Mouse (Mus musculus) MEL (cell line): ENCODE data around the gene Naa15. TPM values are rescaled to one million over a fixed set of nuclear protein-coding genes. Genes with fewer than 3 reads are reported as not detected.

ENCODE experiments used
- DNase-seq: peaks from one replicate; pipeline ENCODE4 v3.0.0; 2011; ENCODE audit warnings: low read depth, low spot score
- H3K27ac ChIP-seq: 2 replicates; pipeline ENCODE4 v1.5.1; 2012; ENCODE audit warnings: low read depth, mild to moderate bottlenecking, control low read depth, low read length, moderate library complexity; ENCODE audit not compliant: control insufficient read depth
- H3K27me3 ChIP-seq, 2 experiments: fragments of 150-350 bp in 1 of 2; sonication (generic) in 1 of 2; 2 replicates each; pipeline ENCODE4 v1.6.1; 2012; ENCODE audit warnings: low read length in 2 of 2, mild to moderate bottlenecking in 2 of 2, improper control_type of control experiment in 1 of 2, moderate library complexity in 1 of 2; ENCODE audit not compliant: insufficient read depth in 2 of 2, control insufficient read depth in 1 of 2
- H3K36me3 ChIP-seq, 2 experiments: 2 replicates each; pipeline ENCODE4 v1.6.1; 2012 to 2014; ENCODE audit warnings: low read length in 2 of 2, improper control_type of control experiment in 1 of 2, inconsistent platforms in 1 of 2, mild to moderate bottlenecking in 1 of 2; ENCODE audit not compliant: insufficient read depth in 2 of 2, control insufficient read depth in 1 of 2
- H3K4me1 ChIP-seq, 2 experiments: fragments of 150-350 bp in 1 of 2; sonication (generic) in 1 of 2; 2 replicates each; pipeline ENCODE4 v1.6.1; 2012; ENCODE audit warnings: low read length in 2 of 2, improper control_type of control experiment in 1 of 2, mild to moderate bottlenecking in 1 of 2; ENCODE audit not compliant: insufficient read depth in 2 of 2, control insufficient read depth in 1 of 2
- H3K4me3 ChIP-seq, 2 experiments: fragments of 150-350 bp in 1 of 2; sonication (generic) in 1 of 2; 2 replicates each; pipeline ENCODE4 v1.5.1; 2012; ENCODE audit warnings: low read depth in 2 of 2, low read length in 2 of 2, mild to moderate bottlenecking in 2 of 2, moderate library complexity in 2 of 2, control low read depth in 1 of 2, improper control_type of control experiment in 1 of 2; ENCODE audit not compliant: control insufficient read depth in 1 of 2, insufficient read depth in 1 of 2
- H3K79me2 ChIP-seq: 2 replicates; pipeline ENCODE4 v1.6.1; 2012; ENCODE audit warnings: mild to moderate bottlenecking, low read length, moderate library complexity; ENCODE audit not compliant: control insufficient read depth, poor library complexity, insufficient read depth
- H3K9ac ChIP-seq: 2 replicates; pipeline ENCODE4 v1.6.1; 2012; ENCODE audit warnings: low read depth, mild to moderate bottlenecking, control low read depth, low read length, moderate library complexity; ENCODE audit not compliant: control insufficient read depth, poor library complexity, severe bottlenecking
- H3K9me3 ChIP-seq: fragments of 150-350 bp; sonication (generic); replicated peaks from 2 replicates; pipeline ENCODE4 v1.6.1; 2012; ENCODE audit warnings: mild to moderate bottlenecking, low read length, improper control_type of control experiment, moderate library complexity; ENCODE audit not compliant: insufficient read depth
- CTCF ChIP-seq, 3 experiments: IDR thresholded peaks in 2 of 3; conservative IDR thresholded peaks in 1 of 3; 2 replicates each; pipeline ENCODE4 v1.5.1; 2011 to 2012; ENCODE audit warnings: low read length in 3 of 3, low read depth in 2 of 3, mild to moderate bottlenecking in 2 of 3, improper control_type of control experiment in 1 of 3, inconsistent platforms in 1 of 3, mixed read lengths in 1 of 3, moderate library complexity in 1 of 3; ENCODE audit not compliant: control insufficient read depth in 1 of 3, insufficient read depth in 1 of 3, poor library complexity in 1 of 3, severe bottlenecking in 1 of 3
- ETS1 ChIP-seq: IDR thresholded peaks from 2 replicates; pipeline ENCODE4 v1.6.1; 2012; ENCODE audit warnings: low read depth, mild to moderate bottlenecking, inconsistent platforms, low read length, improper control_type of control experiment, moderate library complexity
- GATA1 ChIP-seq: IDR thresholded peaks from 2 replicates; pipeline ENCODE4 v1.6.1; 2011; ENCODE audit warnings: low read depth, low read length, improper control_type of control experiment
- HCFC1 ChIP-seq: IDR thresholded peaks from 2 replicates; pipeline ENCODE4 v1.6.1; 2012; ENCODE audit warnings: low read depth, mild to moderate bottlenecking, inconsistent platforms, low read length, improper control_type of control experiment, moderate library complexity
- KAT2A ChIP-seq: conservative IDR thresholded peaks from 2 replicates; pipeline ENCODE4 v1.6.1; 2012; ENCODE audit warnings: low read depth, low read length, improper control_type of control experiment, inconsistent platforms
- MEF2A ChIP-seq: IDR thresholded peaks from 2 replicates; pipeline ENCODE4 v1.6.1; 2014; ENCODE audit warnings: low read depth, mild to moderate bottlenecking, inconsistent platforms, low read length, improper control_type of control experiment; ENCODE audit not compliant: poor library complexity, insufficient replicate concordance, severe bottlenecking; ENCODE audit errors: extremely low read depth
- MYC ChIP-seq: IDR thresholded peaks from 2 replicates; pipeline ENCODE4 v1.6.1; 2011; ENCODE audit warnings: low read depth, mild to moderate bottlenecking, low read length, improper control_type of control experiment, moderate library complexity
- POLR2A ChIP-seq, 2 experiments: IDR thresholded peaks; 2 replicates each; pipeline ENCODE4 v1.6.1; 2011 to 2012; ENCODE audit warnings: low read length in 2 of 2, mild to moderate bottlenecking in 2 of 2, control low read depth in 1 of 2, improper control_type of control experiment in 1 of 2, low read depth in 1 of 2, moderate library complexity in 1 of 2; ENCODE audit not compliant: control insufficient read depth in 1 of 2, insufficient read depth in 1 of 2, poor library complexity in 1 of 2
- POLR2AphosphoS2 ChIP-seq: IDR thresholded peaks from 2 replicates; pipeline ENCODE4 v1.6.1; 2011; ENCODE audit warnings: low read length, improper control_type of control experiment
- POLR2AphosphoS5 ChIP-seq: IDR thresholded peaks from 2 replicates; pipeline ENCODE4 v1.6.1; 2012; ENCODE audit warnings: low read depth, borderline replicate concordance, mild to moderate bottlenecking, inconsistent platforms, low read length, moderate library complexity, mixed read lengths
- RAD21 ChIP-seq: IDR thresholded peaks from 2 replicates; pipeline ENCODE4 v1.6.1; 2011; ENCODE audit warnings: mild to moderate bottlenecking, low read depth, low read length, improper control_type of control experiment
- RCOR1 ChIP-seq: IDR thresholded peaks from 2 replicates; pipeline ENCODE4 v1.6.1; 2012; ENCODE audit warnings: low read depth, mild to moderate bottlenecking, inconsistent platforms, low read length, improper control_type of control experiment
- SMC3 ChIP-seq: IDR thresholded peaks from 2 replicates; pipeline ENCODE4 v1.6.1; 2011; ENCODE audit warnings: low read depth, low read length, improper control_type of control experiment
- TBP ChIP-seq: IDR thresholded peaks from 2 replicates; pipeline ENCODE4 v1.8.0; 2011; ENCODE audit warnings: low read depth, low read length, improper control_type of control experiment
- UBTF ChIP-seq: IDR thresholded peaks from 2 replicates; pipeline ENCODE4 v1.6.1; 2012; ENCODE audit warnings: low read depth, mild to moderate bottlenecking, inconsistent platforms, low read length, improper control_type of control experiment, moderate library complexity, borderline replicate concordance; ENCODE audit not compliant: insufficient read depth
- USF1 ChIP-seq: IDR thresholded peaks from 2 replicates; pipeline ENCODE4 v1.6.1; 2014; ENCODE audit warnings: low read depth, mild to moderate bottlenecking, inconsistent platforms, low read length, improper control_type of control experiment, moderate library complexity
- ZNF384 ChIP-seq: IDR thresholded peaks from 2 replicates; pipeline ENCODE4 v1.6.1; 2012; ENCODE audit warnings: low read depth, mild to moderate bottlenecking, inconsistent platforms, low read length, improper control_type of control experiment
- polyA plus RNA-seq, 2 experiments: library from polyadenylated mRNA; stranded (reverse) in 1 of 2; unstranded in 1 of 2; fragments of >175 nt in 1 of 2; fragments of >200 nt in 1 of 2; gene quantifications; 2 replicates each; pipeline versions ENCODE4 v1.2.1 to v1.2.4; 2012; ENCODE audit warnings: low replicate concordance in 2 of 2, low read depth in 1 of 2; ENCODE audit not compliant: insufficient read length in 2 of 2, insufficient read depth in 1 of 2, missing spikeins in 1 of 2
- total RNA-seq: library from RNA; depleted of rRNA; stranded (reverse); fragments of 300-350 nt; gene quantifications from 2 replicates; pipeline ENCODE4 v1.2.3, GENCODE M21; 2012

Gene Naa15
- total and polyA plus RNA-seq, 3 experiments: 36.6 to 558 (median 61.6) TPM

DNA sequence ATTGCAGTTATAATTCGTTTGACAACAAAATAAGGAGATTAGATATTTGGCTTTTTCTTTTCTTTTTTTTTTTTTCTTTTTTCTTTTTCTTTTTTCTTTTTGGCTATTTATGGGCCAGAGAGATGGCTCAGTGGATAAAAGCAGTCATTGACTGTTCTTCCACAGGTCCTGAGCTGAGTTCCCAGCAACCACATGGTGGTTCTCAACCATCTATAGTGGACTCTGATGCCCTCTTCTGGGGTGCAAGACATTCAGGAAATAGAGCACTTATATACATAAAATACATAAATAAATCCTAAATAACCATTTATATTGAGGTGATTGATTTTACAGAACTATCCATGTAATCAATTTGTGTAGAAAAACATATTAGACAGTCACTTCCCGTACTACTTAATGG, 2.5 kb downstream of the Naa15 start:
- no peaks in the 10 kb centered on the region for H3K9me3 ChIP-seq
- peak; percentile 26 for DNase-seq
- H3K4me1 ChIP-seq: peaks cover 20 to 26% of the 10 kb centered on the region in 2 experiments
- H3K27ac ChIP-seq: no peak overlapping the region
- H3K27me3 ChIP-seq: no peaks in the 10 kb centered on the region
- H3K9ac ChIP-seq: peak overlapping the region; percentile 97
- peaks cover 66% of the 10 kb centered on the region for H3K79me2 ChIP-seq
- peak overlapping the region; percentile 74 to 88 for H3K4me3 ChIP-seq
- peaks cover 8 to 47% of the 10 kb centered on the region in 2 experiments for H3K36me3 ChIP-seq
- no peak for TF ChIP-seq MYC
- TF ChIP-seq HCFC1: no peak
- TF ChIP-seq CTCF (IDR thresholded peaks at IDR 0.05 in 2 of 3, conservative IDR thresholded peaks at IDR 0.05 in 1 of 3; ENCODE audit: control insufficient read depth in 1 of 3, insufficient read depth in 1 of 3, low read depth in 2 of 3, low read length in 3 of 3, poor library complexity in 1 of 3, severe bottlenecking in 1 of 3): no peak
- no peak for TF ChIP-seq POLR2AphosphoS5
- TF ChIP-seq USF1: no peak
- no peak for TF ChIP-seq KAT2A
- TF ChIP-seq ETS1: no peak
- TF ChIP-seq ZNF384: no peak
- TF ChIP-seq POLR2AphosphoS2: no peak
- no peak for TF ChIP-seq POLR2A (IDR thresholded peaks at IDR 0.05; ENCODE audit: control insufficient read depth in 1 of 2, insufficient read depth in 1 of 2, low read depth in 1 of 2, low read length in 2 of 2, poor library complexity in 1 of 2)
- TF ChIP-seq RAD21: no peak
- no peak for TF ChIP-seq SMC3
- no peak for TF ChIP-seq GATA1
- no peak for TF ChIP-seq MEF2A
- no peak for TF ChIP-seq TBP

DNA sequence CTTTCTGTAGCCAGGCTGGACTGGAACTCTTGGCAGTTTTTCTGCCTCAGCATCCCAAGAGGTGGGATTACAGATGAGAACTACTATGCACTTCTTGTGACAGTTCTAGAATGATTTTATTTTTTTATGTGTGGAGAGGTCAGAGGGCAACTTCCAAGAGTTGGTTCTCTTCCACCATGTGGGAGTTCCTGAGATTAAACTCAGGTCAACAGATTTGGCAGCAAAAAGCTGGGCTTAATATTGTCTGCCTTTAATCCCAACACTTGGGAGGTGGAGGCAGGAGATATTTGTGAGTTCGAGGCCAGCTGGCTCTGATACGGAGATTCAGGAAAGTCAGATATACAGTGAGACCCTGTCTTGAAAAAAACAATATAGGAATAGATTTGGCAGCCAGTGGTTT, 3.0 kb downstream of the Naa15 start:
- Histone ChIP-seq H3K36me3 (peaks cover 9 to 52% of the 10 kb centered on the region in 2 experiments), H3K9ac (peak overlapping the region; percentile 40), H3K9me3 (no peaks in the 10 kb centered on the region), H3K27me3 (no peaks in the 10 kb centered on the region), H3K4me1 (peaks cover 20 to 30% of the 10 kb centered on the region in 2 experiments), H3K27ac (no peak overlapping the region), H3K4me3 (peak overlapping the region; percentile 40 to 88), H3K79me2 (peaks cover 71% of the 10 kb centered on the region)
- TF ChIP-seq GATA1: no peak
- no peak for TF ChIP-seq UBTF
- no peak for TF ChIP-seq RCOR1
- no peak for DNase-seq
